Mouse (Mus musculus) MEL (cell line): ENCODE measurements around the gene Fap. TPM values are rescaled to one million over a fixed set of nuclear protein-coding genes. Genes with fewer than 3 reads are reported as not detected.
A peak's percentile ranks its signal among the peaks of the same experiment; 100 is the strongest.

Source experiments
- DNase-seq: peaks from one replicate; pipeline ENCODE4 v3.0.0; 2011; ENCODE audit warnings: low read depth, low spot score
- H3K27ac ChIP-seq: 2 replicates; pipeline ENCODE4 v1.5.1; 2012; ENCODE audit warnings: low read depth, mild to moderate bottlenecking, control low read depth, low read length, moderate library complexity; ENCODE audit not compliant: control insufficient read depth
- H3K27me3 ChIP-seq, 2 experiments: fragments of 150-350 bp in 1 of 2; sonication (generic) in 1 of 2; 2 replicates each; pipeline ENCODE4 v1.6.1; 2012; ENCODE audit warnings: low read length in 2 of 2, mild to moderate bottlenecking in 2 of 2, improper control_type of control experiment in 1 of 2, moderate library complexity in 1 of 2; ENCODE audit not compliant: insufficient read depth in 2 of 2, control insufficient read depth in 1 of 2
- H3K36me3 ChIP-seq, 2 experiments: 2 replicates each; pipeline ENCODE4 v1.6.1; 2012 to 2014; ENCODE audit warnings: low read length in 2 of 2, improper control_type of control experiment in 1 of 2, inconsistent platforms in 1 of 2, mild to moderate bottlenecking in 1 of 2; ENCODE audit not compliant: insufficient read depth in 2 of 2, control insufficient read depth in 1 of 2
- H3K4me1 ChIP-seq, 2 experiments: fragments of 150-350 bp in 1 of 2; sonication (generic) in 1 of 2; 2 replicates each; pipeline ENCODE4 v1.6.1; 2012; ENCODE audit warnings: low read length in 2 of 2, improper control_type of control experiment in 1 of 2, mild to moderate bottlenecking in 1 of 2; ENCODE audit not compliant: insufficient read depth in 2 of 2, control insufficient read depth in 1 of 2
- H3K4me3 ChIP-seq, 2 experiments: fragments of 150-350 bp in 1 of 2; sonication (generic) in 1 of 2; 2 replicates each; pipeline ENCODE4 v1.5.1; 2012; ENCODE audit warnings: low read depth in 2 of 2, low read length in 2 of 2, mild to moderate bottlenecking in 2 of 2, moderate library complexity in 2 of 2, control low read depth in 1 of 2, improper control_type of control experiment in 1 of 2; ENCODE audit not compliant: control insufficient read depth in 1 of 2, insufficient read depth in 1 of 2
- H3K79me2 ChIP-seq: 2 replicates; pipeline ENCODE4 v1.6.1; 2012; ENCODE audit warnings: mild to moderate bottlenecking, low read length, moderate library complexity; ENCODE audit not compliant: control insufficient read depth, poor library complexity, insufficient read depth
- H3K9ac ChIP-seq: 2 replicates; pipeline ENCODE4 v1.6.1; 2012; ENCODE audit warnings: low read depth, mild to moderate bottlenecking, control low read depth, low read length, moderate library complexity; ENCODE audit not compliant: control insufficient read depth, poor library complexity, severe bottlenecking
- H3K9me3 ChIP-seq: fragments of 150-350 bp; sonication (generic); replicated peaks from 2 replicates; pipeline ENCODE4 v1.6.1; 2012; ENCODE audit warnings: mild to moderate bottlenecking, low read length, improper control_type of control experiment, moderate library complexity; ENCODE audit not compliant: insufficient read depth
- CHD2 ChIP-seq: IDR thresholded peaks from 2 replicates; pipeline ENCODE4 v1.6.1; 2011; ENCODE audit warnings: low read length, improper control_type of control experiment
- CTCF ChIP-seq, 3 experiments: IDR thresholded peaks in 2 of 3; conservative IDR thresholded peaks in 1 of 3; 2 replicates each; pipeline ENCODE4 v1.5.1; 2011 to 2012; ENCODE audit warnings: low read length in 3 of 3, low read depth in 2 of 3, mild to moderate bottlenecking in 2 of 3, improper control_type of control experiment in 1 of 3, inconsistent platforms in 1 of 3, mixed read lengths in 1 of 3, moderate library complexity in 1 of 3; ENCODE audit not compliant: control insufficient read depth in 1 of 3, insufficient read depth in 1 of 3, poor library complexity in 1 of 3, severe bottlenecking in 1 of 3
- ELF1 ChIP-seq: IDR thresholded peaks from 2 replicates; pipeline ENCODE4 v1.6.1; 2014; ENCODE audit warnings: low read depth, mild to moderate bottlenecking, inconsistent platforms, low read length, improper control_type of control experiment, moderate library complexity
- EP300 ChIP-seq, 2 experiments: IDR thresholded peaks; 2 replicates each; pipeline ENCODE4 v1.6.1; 2011; ENCODE audit warnings: improper control_type of control experiment in 2 of 2, low read length in 2 of 2, low read depth in 1 of 2, mild to moderate bottlenecking in 1 of 2
- GATA1 ChIP-seq: IDR thresholded peaks from 2 replicates; pipeline ENCODE4 v1.6.1; 2011; ENCODE audit warnings: low read depth, low read length, improper control_type of control experiment
- JUND ChIP-seq: IDR thresholded peaks from 2 replicates; pipeline ENCODE4 v1.6.1; 2011; ENCODE audit warnings: low read depth, mild to moderate bottlenecking, improper control_type of control experiment, low read length
- KAT2A ChIP-seq: conservative IDR thresholded peaks from 2 replicates; pipeline ENCODE4 v1.6.1; 2012; ENCODE audit warnings: low read depth, low read length, improper control_type of control experiment, inconsistent platforms
- MAFK ChIP-seq: IDR thresholded peaks from 2 replicates; pipeline ENCODE4 v1.6.1; 2011; ENCODE audit warnings: low read depth, mild to moderate bottlenecking, low read length, improper control_type of control experiment, borderline replicate concordance
- MAX ChIP-seq: IDR thresholded peaks from 2 replicates; pipeline ENCODE4 v1.6.1; 2011; ENCODE audit warnings: low read length, improper control_type of control experiment
- MEF2A ChIP-seq: IDR thresholded peaks from 2 replicates; pipeline ENCODE4 v1.6.1; 2014; ENCODE audit warnings: low read depth, mild to moderate bottlenecking, inconsistent platforms, low read length, improper control_type of control experiment; ENCODE audit not compliant: poor library complexity, insufficient replicate concordance, severe bottlenecking; ENCODE audit errors: extremely low read depth
- MYB ChIP-seq: IDR thresholded peaks from 2 replicates; pipeline ENCODE4 v1.6.1; 2011; ENCODE audit warnings: mild to moderate bottlenecking, low read depth, low read length, improper control_type of control experiment
- POLR2A ChIP-seq, 2 experiments: IDR thresholded peaks; 2 replicates each; pipeline ENCODE4 v1.6.1; 2011 to 2012; ENCODE audit warnings: low read length in 2 of 2, mild to moderate bottlenecking in 2 of 2, control low read depth in 1 of 2, improper control_type of control experiment in 1 of 2, low read depth in 1 of 2, moderate library complexity in 1 of 2; ENCODE audit not compliant: control insufficient read depth in 1 of 2, insufficient read depth in 1 of 2, poor library complexity in 1 of 2
- POLR2AphosphoS2 ChIP-seq: IDR thresholded peaks from 2 replicates; pipeline ENCODE4 v1.6.1; 2011; ENCODE audit warnings: low read length, improper control_type of control experiment
- POLR2AphosphoS5 ChIP-seq: IDR thresholded peaks from 2 replicates; pipeline ENCODE4 v1.6.1; 2012; ENCODE audit warnings: low read depth, borderline replicate concordance, mild to moderate bottlenecking, inconsistent platforms, low read length, moderate library complexity, mixed read lengths
- RAD21 ChIP-seq: IDR thresholded peaks from 2 replicates; pipeline ENCODE4 v1.6.1; 2011; ENCODE audit warnings: mild to moderate bottlenecking, low read depth, low read length, improper control_type of control experiment
- RCOR1 ChIP-seq: IDR thresholded peaks from 2 replicates; pipeline ENCODE4 v1.6.1; 2012; ENCODE audit warnings: low read depth, mild to moderate bottlenecking, inconsistent platforms, low read length, improper control_type of control experiment
- SIN3A ChIP-seq: IDR thresholded peaks from 2 replicates; pipeline ENCODE4 v1.6.1; 2012; ENCODE audit warnings: low read length, improper control_type of control experiment, inconsistent platforms
- SMC3 ChIP-seq: IDR thresholded peaks from 2 replicates; pipeline ENCODE4 v1.6.1; 2011; ENCODE audit warnings: low read depth, low read length, improper control_type of control experiment
- TAL1 ChIP-seq: IDR thresholded peaks from 2 replicates; pipeline ENCODE4 v1.6.1; 2012; ENCODE audit warnings: mild to moderate bottlenecking, inconsistent platforms, low read length, moderate library complexity, mixed read lengths
- TCF12 ChIP-seq: IDR thresholded peaks from 2 replicates; pipeline ENCODE4 v1.6.1; 2014; ENCODE audit warnings: low read depth, mild to moderate bottlenecking, inconsistent platforms, low read length, improper control_type of control experiment, moderate library complexity
- UBTF ChIP-seq: IDR thresholded peaks from 2 replicates; pipeline ENCODE4 v1.6.1; 2012; ENCODE audit warnings: low read depth, mild to moderate bottlenecking, inconsistent platforms, low read length, improper control_type of control experiment, moderate library complexity, borderline replicate concordance; ENCODE audit not compliant: insufficient read depth
- USF2 ChIP-seq, 2 experiments: IDR thresholded peaks; 2 replicates each; pipeline ENCODE4 v1.6.1; 2011 to 2012; ENCODE audit warnings: improper control_type of control experiment in 2 of 2, low read length in 2 of 2, borderline replicate concordance in 1 of 2, inconsistent platforms in 1 of 2, low read depth in 1 of 2, mild to moderate bottlenecking in 1 of 2; ENCODE audit not compliant: insufficient read depth in 1 of 2
- ZKSCAN1 ChIP-seq: IDR thresholded peaks from 2 replicates; pipeline ENCODE4 v1.6.1; 2012; ENCODE audit warnings: low read depth, mild to moderate bottlenecking, inconsistent platforms, low read length, improper control_type of control experiment, moderate library complexity
- polyA plus RNA-seq, 2 experiments: library from polyadenylated mRNA; stranded (reverse) in 1 of 2; unstranded in 1 of 2; fragments of >175 nt in 1 of 2; fragments of >200 nt in 1 of 2; gene quantifications; 2 replicates each; pipeline versions ENCODE4 v1.2.1 to v1.2.4; 2012; ENCODE audit warnings: low replicate concordance in 2 of 2, low read depth in 1 of 2; ENCODE audit not compliant: insufficient read length in 2 of 2, insufficient read depth in 1 of 2, missing spikeins in 1 of 2
- total RNA-seq: library from RNA; depleted of rRNA; stranded (reverse); fragments of 300-350 nt; gene quantifications from 2 replicates; pipeline ENCODE4 v1.2.3, GENCODE M21; 2012

The Fap gene
- total and polyA plus RNA-seq, 3 experiments = 0.17 to 0.23 TPM; not detected in 1

DNA sequence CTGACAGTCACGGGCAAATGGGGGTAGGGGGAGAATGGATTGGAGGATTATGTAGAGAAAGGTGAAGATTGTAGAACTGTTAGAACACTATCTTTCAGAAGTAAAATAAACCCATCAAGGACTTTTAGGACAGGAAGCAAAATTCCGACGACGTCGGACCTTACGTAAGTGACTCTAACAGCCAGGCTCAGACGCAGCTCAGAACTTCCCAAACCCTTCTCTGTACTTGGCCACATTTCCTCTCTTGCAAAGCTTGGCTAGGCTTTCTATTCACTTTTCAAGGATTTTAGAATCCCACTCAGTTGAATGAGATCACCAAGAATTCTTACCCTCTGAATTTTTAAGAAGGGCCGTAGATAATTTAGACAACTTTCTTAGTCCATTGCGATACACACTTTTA, 17.5 kb downstream of the Fap start:
- DNase-seq = no peak
- TF ChIP-seq TCF12 (no peak), MYB (no peak), SMC3 (no peak), SIN3A (no peak), USF2 (IDR thresholded peaks at IDR 0.05; ENCODE audit: borderline replicate concordance in 1 of 2, insufficient read depth in 1 of 2, low read depth in 1 of 2, low read length in 2 of 2) (no peak), ELF1 (no peak), GATA1 (no peak), MAX (no peak), CTCF (IDR thresholded peaks at IDR 0.05 in 2 of 3, conservative IDR thresholded peaks at IDR 0.05 in 1 of 3; ENCODE audit: control insufficient read depth in 1 of 3, insufficient read depth in 1 of 3, low read depth in 2 of 3, low read length in 3 of 3, poor library complexity in 1 of 3, severe bottlenecking in 1 of 3) (no peak), POLR2A (IDR thresholded peaks at IDR 0.05; ENCODE audit: control insufficient read depth in 1 of 2, insufficient read depth in 1 of 2, low read depth in 1 of 2, low read length in 2 of 2, poor library complexity in 1 of 2) (no peak)
- Histone ChIP-seq H3K4me3 (no peak overlapping the region), H3K27me3 (no peaks in the 10 kb centered on the region), H3K79me2 (no peaks in the 10 kb centered on the region), H3K36me3 (no peaks in the 10 kb centered on the region), H3K27ac (no peak overlapping the region), H3K4me1 (no peaks in the 10 kb centered on the region), H3K9ac (no peak overlapping the region), H3K9me3 (no peaks in the 10 kb centered on the region)

DNA sequence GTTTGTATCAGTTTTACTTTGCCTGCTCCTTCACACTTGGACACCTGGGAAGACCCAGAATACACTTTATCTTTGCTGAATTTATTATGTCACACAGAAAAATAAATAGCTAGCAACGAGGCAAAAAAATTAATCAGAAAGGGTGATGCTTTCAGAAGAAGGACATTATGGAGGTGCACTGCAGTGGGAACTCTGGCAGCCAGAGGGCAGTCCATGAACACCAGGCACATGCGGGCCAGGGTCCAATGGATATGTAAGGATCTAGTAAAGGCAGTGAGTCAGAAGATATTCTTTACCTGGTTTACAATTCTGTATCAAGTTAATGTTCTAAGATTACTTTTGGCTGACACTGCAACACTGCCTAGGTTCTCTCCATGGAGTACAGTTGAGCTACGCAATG, 24.2 kb downstream of the Fap start:
- H3K9ac ChIP-seq = no peak overlapping the region
- no peaks in the 10 kb centered on the region for H3K79me2 ChIP-seq
- H3K4me3 ChIP-seq = no peak overlapping the region
- no peak overlapping the region for H3K27ac ChIP-seq
- no peak for TF ChIP-seq MEF2A
- no peak for TF ChIP-seq CHD2
- TF ChIP-seq SMC3 = peak; percentile 24; the same call in 1 of the 2 replicates
- no peak for TF ChIP-seq JUND
- TF ChIP-seq RAD21 = no peak; the same call in 1 of the 2 replicates
- peak in 2 of 3 experiments; percentile 6 to 15; a peak in 2 of 6 replicates for TF ChIP-seq CTCF (IDR thresholded peaks at IDR 0.05 in 2 of 3, conservative IDR thresholded peaks at IDR 0.05 in 1 of 3; ENCODE audit: control insufficient read depth in 1 of 3, insufficient read depth in 1 of 3, low read depth in 2 of 3, low read length in 3 of 3, poor library complexity in 1 of 3, severe bottlenecking in 1 of 3)
- H3K4me1 ChIP-seq = no peaks in the 10 kb centered on the region
- no peaks in the 10 kb centered on the region for H3K36me3 ChIP-seq
- no peak for DNase-seq
- no peaks in the 10 kb centered on the region for H3K9me3 ChIP-seq
- no peaks in the 10 kb centered on the region for H3K27me3 ChIP-seq

DNA sequence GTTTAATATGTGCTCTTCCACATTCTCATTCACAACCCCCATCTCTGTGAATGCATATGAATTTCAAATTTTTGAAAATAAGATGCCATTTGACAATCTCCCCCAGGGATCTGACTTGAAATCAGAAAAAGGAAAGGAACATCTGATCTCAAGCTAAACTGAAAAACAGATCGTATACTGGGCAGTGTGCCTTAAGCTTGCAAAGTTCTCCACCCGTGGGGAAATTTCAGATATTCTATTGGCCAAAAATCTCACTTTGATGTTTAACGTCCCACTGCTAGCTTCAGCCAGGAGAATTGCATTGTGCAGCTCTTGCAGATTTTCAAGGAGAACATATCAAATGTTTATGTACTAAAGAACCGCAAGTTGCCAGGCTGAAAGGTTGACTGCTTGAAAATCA, 24.7 kb downstream of the Fap start:
- TF ChIP-seq SMC3 (no peak), ELF1 (no peak), POLR2AphosphoS5 (no peak), POLR2AphosphoS2 (no peak), TAL1 (no peak), MAFK (no peak), UBTF (no peak), RCOR1 (no peak), TCF12 (no peak), EP300 (IDR thresholded peaks at IDR 0.05; ENCODE audit: low read depth in 1 of 2, low read length in 2 of 2) (no peak), ZKSCAN1 (no peak), KAT2A (no peak), CTCF (IDR thresholded peaks at IDR 0.05 in 2 of 3, conservative IDR thresholded peaks at IDR 0.05 in 1 of 3; ENCODE audit: control insufficient read depth in 1 of 3, insufficient read depth in 1 of 3, low read depth in 2 of 3, low read length in 3 of 3, poor library complexity in 1 of 3, severe bottlenecking in 1 of 3) (no peak), MEF2A (no peak)
- Histone ChIP-seq H3K9me3 (no peaks in the 10 kb centered on the region), H3K27me3 (no peaks in the 10 kb centered on the region), H3K4me1 (no peaks in the 10 kb centered on the region), H3K9ac (no peak overlapping the region), H3K36me3 (no peaks in the 10 kb centered on the region), H3K4me3 (no peak overlapping the region), H3K27ac (no peak overlapping the region), H3K79me2 (no peaks in the 10 kb centered on the region)
- no peak for DNase-seq
